Mouse (Mus musculus): ENCODE data around the gene Rps6ka5. TPM values are rescaled to one million over a fixed set of nuclear protein-coding genes. Genes with fewer than 3 reads are reported as not detected.

Gene Rps6ka5
- polyA plus RNA-seq, 1 experiment: 4.7 TPM

DNA sequence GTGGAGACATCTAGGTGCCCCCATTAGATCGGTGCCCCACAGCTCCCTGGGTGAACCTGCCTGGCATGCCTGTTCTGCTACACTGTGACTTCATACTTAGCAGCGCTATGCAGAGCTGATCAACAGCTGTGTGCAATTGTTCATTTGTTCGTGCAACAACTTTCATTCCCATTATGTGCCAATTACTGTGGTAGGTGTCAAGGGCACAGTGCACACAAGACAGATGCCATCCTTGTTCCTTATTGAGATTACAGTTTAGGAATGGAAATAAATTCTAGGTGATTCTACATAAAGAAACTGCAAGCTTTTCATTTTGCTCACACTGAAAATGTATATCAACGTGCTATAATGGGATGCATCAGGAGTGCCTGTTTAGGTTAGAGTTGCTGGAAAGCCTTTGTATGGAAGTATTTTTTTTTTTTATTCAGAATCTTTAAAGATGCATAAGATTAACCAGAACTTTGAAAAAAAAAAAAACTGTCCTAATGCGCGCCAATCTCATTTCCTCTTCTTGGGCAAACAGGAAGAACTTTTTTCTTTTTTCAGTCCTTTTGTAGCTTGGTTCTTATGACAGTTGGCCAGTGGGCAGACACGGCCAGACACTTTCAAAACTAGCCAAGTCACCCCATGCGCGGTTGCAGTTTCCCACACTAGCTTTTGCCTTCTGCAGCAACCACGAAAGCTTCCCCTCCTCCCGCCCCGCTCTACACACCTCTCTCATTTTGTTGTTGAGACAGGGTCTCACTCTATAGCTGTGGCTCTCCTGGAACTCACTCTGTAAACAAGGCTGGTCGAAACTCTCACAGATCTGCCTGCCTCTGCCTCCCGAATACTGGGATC lies 2.1 kb upstream of the Rps6ka5 start:
- Histone ChIP-seq H3K36me3 (ENCODE audit: control insufficient read depth, insufficient read depth, low read length) (no peaks in the 10 kb centered on the region), H3K27me3 (ENCODE audit: control insufficient read depth, insufficient read depth, low read length) (no peaks in the 10 kb centered on the region), H3K27ac (ENCODE audit: control insufficient read depth, insufficient read depth, low read length) (peak overlapping the region; percentile 41; the same call in 1 of the 2 replicates), H3K4me3 (ENCODE audit: control insufficient read depth, insufficient read depth, low read length) (peak overlapping the region; percentile 40), H3K4me1 (replicated peaks; ENCODE audit: control insufficient read depth, insufficient read depth, low read length) (peaks cover 9% of the 10 kb centered on the region; the same call in 1 of the 2 replicates)
- 3% methylated on average over 14 of the region's 14 CpGs for WGBS
- peak; percentile 39 for DNase-seq
- TF ChIP-seq CTCF (IDR thresholded peaks at IDR 0.05; ENCODE audit: borderline replicate concordance, control insufficient read depth, extremely low read depth, insufficient read depth, low read length, poor library complexity) (no peak), POLR2A (IDR thresholded peaks at IDR 0.05; ENCODE audit: control insufficient read depth, extremely low read depth, insufficient read depth, low read length, poor library complexity) (no peak)

GRCm38 (mm10) chr12:100727891-100728290 lies 1.1 kb upstream of the Rps6ka5 start:
- no peaks in the 10 kb centered on the region for H3K36me3 ChIP-seq (ENCODE audit: control insufficient read depth, insufficient read depth, low read length)
- H3K27ac ChIP-seq (ENCODE audit: control insufficient read depth, insufficient read depth, low read length): no peak overlapping the region
- WGBS: 87% methylated on average over 7 of the region's 7 CpGs
- H3K4me3 ChIP-seq (ENCODE audit: control insufficient read depth, insufficient read depth, low read length): no peak overlapping the region
- H3K4me1 ChIP-seq (replicated peaks; ENCODE audit: control insufficient read depth, insufficient read depth, low read length): peaks cover 6% of the 10 kb centered on the region; the same call in 1 of the 2 replicates
- H3K27me3 ChIP-seq (ENCODE audit: control insufficient read depth, insufficient read depth, low read length): no peaks in the 10 kb centered on the region
- DNase-seq: no peak
- TF ChIP-seq CTCF (IDR thresholded peaks at IDR 0.05; ENCODE audit: borderline replicate concordance, control insufficient read depth, extremely low read depth, insufficient read depth, low read length, poor library complexity) (no peak), POLR2A (IDR thresholded peaks at IDR 0.05; ENCODE audit: control insufficient read depth, extremely low read depth, insufficient read depth, low read length, poor library complexity) (no peak)

GRCm38 (mm10) chr12:100725458-100725786 lies 1.4 kb downstream of the Rps6ka5 start:
- H3K27ac ChIP-seq (ENCODE audit: control insufficient read depth, insufficient read depth, low read length): no peak overlapping the region
- DNase-seq: no peak
- H3K36me3 ChIP-seq (ENCODE audit: control insufficient read depth, insufficient read depth, low read length): no peaks in the 10 kb centered on the region
- TF ChIP-seq POLR2A (IDR thresholded peaks at IDR 0.05; ENCODE audit: control insufficient read depth, extremely low read depth, insufficient read depth, low read length, poor library complexity): no peak
- TF ChIP-seq CTCF (IDR thresholded peaks at IDR 0.05; ENCODE audit: borderline replicate concordance, control insufficient read depth, extremely low read depth, insufficient read depth, low read length, poor library complexity): no peak
- peaks cover 6% of the 10 kb centered on the region; the same call in 1 of the 2 replicates for H3K4me1 ChIP-seq (replicated peaks; ENCODE audit: control insufficient read depth, insufficient read depth, low read length)
- peak overlapping the region; percentile 44 for H3K4me3 ChIP-seq (ENCODE audit: control insufficient read depth, insufficient read depth, low read length)
- H3K27me3 ChIP-seq (ENCODE audit: control insufficient read depth, insufficient read depth, low read length): no peaks in the 10 kb centered on the region
- WGBS: 6% methylated on average over 17 of the region's 17 CpGs

DNA sequence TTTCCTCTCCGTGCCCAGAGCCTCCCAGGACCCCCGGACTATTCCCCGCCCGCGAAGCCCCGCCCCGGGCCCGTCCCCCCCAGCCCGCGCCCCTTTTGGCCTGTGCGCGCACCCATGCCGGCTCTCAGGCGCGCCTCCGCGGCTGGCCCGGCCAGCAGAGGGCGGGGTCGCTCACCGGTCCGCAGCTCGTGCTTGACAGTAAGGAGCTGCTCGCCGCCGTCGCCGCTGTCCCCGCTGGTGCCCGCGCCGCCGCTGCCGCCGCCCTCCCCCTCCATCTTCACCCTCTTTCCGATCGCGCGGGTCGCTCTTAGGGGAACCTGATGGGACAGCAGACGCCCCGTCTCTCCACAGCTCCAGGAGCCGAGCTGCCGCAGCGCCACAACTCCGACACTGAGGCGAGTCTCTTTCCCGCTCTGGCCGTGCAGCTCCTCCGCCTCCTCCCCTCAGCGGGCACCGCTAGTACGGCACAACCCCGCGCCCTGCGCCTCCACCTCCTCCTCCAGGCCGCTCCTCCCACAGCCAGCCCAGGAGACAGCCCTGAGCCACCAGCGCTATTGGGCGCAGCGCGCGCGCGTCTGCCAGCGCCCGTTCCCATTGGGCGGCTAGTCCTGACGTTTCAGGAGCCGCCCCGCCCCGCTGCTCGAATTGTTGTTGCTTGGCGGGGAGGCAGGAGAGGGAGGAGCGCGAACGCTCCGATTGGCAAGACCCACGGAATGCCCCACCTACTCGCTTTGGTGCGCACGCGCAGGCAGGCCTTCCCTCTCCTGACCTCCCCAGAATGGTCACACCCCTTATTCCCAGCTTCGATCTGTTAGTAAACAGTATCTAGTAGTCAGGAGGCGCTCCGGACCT lies 2.0 kb downstream of the Rps6ka5 start:
- TF ChIP-seq CTCF (IDR thresholded peaks at IDR 0.05; ENCODE audit: borderline replicate concordance, control insufficient read depth, extremely low read depth, insufficient read depth, low read length, poor library complexity) (peak; percentile 60; the same call in 1 of the 2 replicates), POLR2A (IDR thresholded peaks at IDR 0.05; ENCODE audit: control insufficient read depth, extremely low read depth, insufficient read depth, low read length, poor library complexity) (peak; percentile 95)
- WGBS: under 1% methylated on average over 84 of the region's 85 CpGs
- Histone ChIP-seq H3K27ac (ENCODE audit: control insufficient read depth, insufficient read depth, low read length) (peak overlapping the region; percentile 44), H3K27me3 (ENCODE audit: control insufficient read depth, insufficient read depth, low read length) (no peaks in the 10 kb centered on the region), H3K36me3 (ENCODE audit: control insufficient read depth, insufficient read depth, low read length) (no peaks in the 10 kb centered on the region), H3K4me3 (ENCODE audit: control insufficient read depth, insufficient read depth, low read length) (peak overlapping the region; percentile 69), H3K4me1 (replicated peaks; ENCODE audit: control insufficient read depth, insufficient read depth, low read length) (peaks cover 6% of the 10 kb centered on the region; the same call in 1 of the 2 replicates)
- DNase-seq: peak; percentile 99

- no peaks in the 10 kb centered on the region for H3K36me3 ChIP-seq (ENCODE audit: control insufficient read depth, insufficient read depth, low read length)
- no peak overlapping the region; the same call in 1 of the 2 replicates for H3K27ac ChIP-seq (ENCODE audit: control insufficient read depth, insufficient read depth, low read length)
- peaks cover 4% of the 10 kb centered on the region; the same call in 1 of the 2 replicates for H3K4me1 ChIP-seq (replicated peaks; ENCODE audit: control insufficient read depth, insufficient read depth, low read length)
- H3K27me3 ChIP-seq (ENCODE audit: control insufficient read depth, insufficient read depth, low read length): no peaks in the 10 kb centered on the region
- peak overlapping the region; percentile 69 for H3K4me3 ChIP-seq (ENCODE audit: control insufficient read depth, insufficient read depth, low read length)
- DNase-seq: no peak
- WGBS: 1% methylated on average over 8 of the region's 8 CpGs
- no peak for TF ChIP-seq POLR2A (IDR thresholded peaks at IDR 0.05; ENCODE audit: control insufficient read depth, extremely low read depth, insufficient read depth, low read length, poor library complexity)
- TF ChIP-seq CTCF (IDR thresholded peaks at IDR 0.05; ENCODE audit: borderline replicate concordance, control insufficient read depth, extremely low read depth, insufficient read depth, low read length, poor library complexity): no peak
These were observed 2.6 kb downstream of the Rps6ka5 start for GRCm38 (mm10) chr12:100724182-100724581.

GRCm38 (mm10) chr12:100720801-100721200 lies 6.0 kb downstream of the Rps6ka5 start:
- TF ChIP-seq CTCF (IDR thresholded peaks at IDR 0.05; ENCODE audit: borderline replicate concordance, control insufficient read depth, extremely low read depth, insufficient read depth, low read length, poor library complexity) (no peak), POLR2A (IDR thresholded peaks at IDR 0.05; ENCODE audit: control insufficient read depth, extremely low read depth, insufficient read depth, low read length, poor library complexity) (no peak)
- no peak overlapping the region for H3K27ac ChIP-seq (ENCODE audit: control insufficient read depth, insufficient read depth, low read length)
- H3K4me1 ChIP-seq (replicated peaks; ENCODE audit: control insufficient read depth, insufficient read depth, low read length): 0 out of 2 replicates have a peak, but pooled peaks cover 2% of the 10 kb centered on the region
- WGBS: 90% methylated on average over 3 of the region's 3 CpGs
- DNase-seq: no peak
- H3K4me3 ChIP-seq (ENCODE audit: control insufficient read depth, insufficient read depth, low read length): no peak overlapping the region
- H3K36me3 ChIP-seq (ENCODE audit: control insufficient read depth, insufficient read depth, low read length): no peaks in the 10 kb centered on the region
- H3K27me3 ChIP-seq (ENCODE audit: control insufficient read depth, insufficient read depth, low read length): no peaks in the 10 kb centered on the region
